Mouse (Mus musculus) ES-Bruce4 (cell line): ENCODE measurements around the gene Mavs. TPM values are rescaled to one million over a fixed set of nuclear protein-coding genes. Genes with fewer than 3 reads are reported as not detected.
"Not testable (repeated sequence)": the region's sequence is repeated elsewhere in the genome, so short reads cannot be mapped to it uniquely, and the experiment has no call there.

ENCODE experiments used
- H3K27ac ChIP-seq: 2 replicates; pipeline ENCODE4 v1.5.1; 2012; ENCODE audit warnings: low read length, inconsistent platforms; ENCODE audit not compliant: insufficient read depth
- H3K27me3 ChIP-seq: 2 replicates; pipeline ENCODE4 v1.6.1; 2012; ENCODE audit warnings: mild to moderate bottlenecking, low read length, inconsistent platforms; ENCODE audit not compliant: control insufficient read depth, poor library complexity, insufficient read depth, severe bottlenecking
- H3K36me3 ChIP-seq: 2 replicates; pipeline ENCODE4 v1.6.1; 2012; ENCODE audit warnings: inconsistent platforms, mild to moderate bottlenecking, low read length, moderate library complexity; ENCODE audit not compliant: control insufficient read depth, poor library complexity, insufficient read depth, severe bottlenecking
- H3K4me1 ChIP-seq: one replicate; pipeline ENCODE4 v1.8.1; 2011; ENCODE audit warnings: low read length; ENCODE audit not compliant: control insufficient read depth, insufficient read depth
- H3K4me3 ChIP-seq: 2 replicates; pipeline ENCODE4 v1.5.1; 2011; ENCODE audit warnings: low read depth, mild to moderate bottlenecking, low read length
- H3K9ac ChIP-seq: 2 replicates; pipeline ENCODE4 v1.6.1; 2012; ENCODE audit warnings: low read depth, mild to moderate bottlenecking, inconsistent platforms; ENCODE audit not compliant: poor library complexity, severe bottlenecking
- H3K9me3 ChIP-seq: replicated peaks from 2 replicates; pipeline ENCODE4 v1.6.1; 2012; ENCODE audit warnings: mild to moderate bottlenecking, low read length, inconsistent platforms; ENCODE audit not compliant: control insufficient read depth, poor library complexity, insufficient read depth, severe bottlenecking
- CTCF ChIP-seq: IDR thresholded peaks from one replicate; pipeline ENCODE4 v1.8.1; 2011; ENCODE audit warnings: low read depth, low read length
- EP300 ChIP-seq: IDR thresholded peaks from 2 replicates; pipeline ENCODE4 v1.6.1; 2011; ENCODE audit warnings: low read depth, low read length; ENCODE audit not compliant: insufficient read depth
- POLR2A ChIP-seq: IDR thresholded peaks from one replicate; pipeline ENCODE4 v1.8.1; 2011; ENCODE audit warnings: low read length; ENCODE audit not compliant: insufficient read depth
- polyA plus RNA-seq: library from polyadenylated mRNA; stranded (reverse); fragments of >200 nt; gene quantifications from 2 replicates; pipeline ENCODE4 v1.2.4, GENCODE M21; 2011; ENCODE audit warnings: low read depth; ENCODE audit not compliant: missing spikeins, insufficient read depth, insufficient read length

Gene Mavs
- polyA plus RNA-seq, 1 experiment, result 20.3 TPM

GRCm38 (mm10) chr2:131221853-131222515 is 11.9 kb upstream of the Mavs start:
- Histone ChIP-seq H3K9me3 (no peaks in the 10 kb centered on the region), H3K36me3 (no peaks in the 10 kb centered on the region), H3K4me1 (no peaks in the 10 kb centered on the region), H3K27me3 (no peaks in the 10 kb centered on the region), H3K27ac (no peak overlapping the region), H3K9ac (no peak overlapping the region), H3K4me3 (no peak overlapping the region)
- TF ChIP-seq EP300, result no peak
- no peak for TF ChIP-seq POLR2A
- no peak for TF ChIP-seq CTCF

- Histone ChIP-seq H3K4me1 (no peaks in the 10 kb centered on the region), H3K9ac (no peak overlapping the region), H3K27ac (no peak overlapping the region), H3K36me3 (no peaks in the 10 kb centered on the region), H3K9me3 (no peaks in the 10 kb centered on the region), H3K4me3 (no peak overlapping the region), H3K27me3 (no peaks in the 10 kb centered on the region)
- TF ChIP-seq CTCF (no peak), EP300 (no peak), POLR2A (no peak)
Measured at GRCm38 (mm10) chr2:131222562-131222961, 11.3 kb upstream of the Mavs start.

GRCm38 (mm10) chr2:131223569-131223968 is 10.3 kb upstream of the Mavs start:
- Histone ChIP-seq H3K4me1 (no peaks in the 10 kb centered on the region), H3K36me3 (no peaks in the 10 kb centered on the region), H3K9me3 (no peaks in the 10 kb centered on the region), H3K4me3 (no peak overlapping the region), H3K9ac (no peak overlapping the region), H3K27me3 (no peaks in the 10 kb centered on the region), H3K27ac (no peak overlapping the region)
- no peak for TF ChIP-seq EP300
- TF ChIP-seq CTCF, result no peak
- TF ChIP-seq POLR2A, result no peak

GRCm38 (mm10) chr2:131225178-131225577 is 8.7 kb upstream of the Mavs start:
- H3K36me3 ChIP-seq, result no peaks in the 10 kb centered on the region
- H3K9me3 ChIP-seq, result no peaks in the 10 kb centered on the region
- no peaks in the 10 kb centered on the region for H3K4me1 ChIP-seq
- no peaks in the 10 kb centered on the region for H3K27me3 ChIP-seq
- H3K9ac ChIP-seq, result no peak overlapping the region
- H3K4me3 ChIP-seq, result no peak overlapping the region
- no peak overlapping the region for H3K27ac ChIP-seq
- TF ChIP-seq CTCF (no peak), POLR2A (no peak), EP300 (no peak)

GRCm38 (mm10) chr2:131226669-131227068 is 7.2 kb upstream of the Mavs start:
- not testable (repeated sequence) for H3K27me3 ChIP-seq, H3K9me3 ChIP-seq, H3K4me1 ChIP-seq, H3K36me3 ChIP-seq, H3K9ac ChIP-seq, H3K4me3 ChIP-seq, H3K27ac ChIP-seq

GRCm38 (mm10) chr2:131227243-131227642 is 6.6 kb upstream of the Mavs start:
- Histone ChIP-seq H3K4me1 (no peaks in the 10 kb centered on the region), H3K9ac (no peak overlapping the region), H3K36me3 (no peaks in the 10 kb centered on the region), H3K27ac (no peak overlapping the region), H3K9me3 (no peaks in the 10 kb centered on the region), H3K27me3 (no peaks in the 10 kb centered on the region), H3K4me3 (no peak overlapping the region)
- TF ChIP-seq EP300, result no peak
- no peak for TF ChIP-seq CTCF
- no peak for TF ChIP-seq POLR2A
